Mouse (Mus musculus) retina, postnatal 7 days (tissue): Measurements from ENCODE around the gene Ghitm.

Experiments used
- DNase-seq: peaks from one replicate; pipeline ENCODE4 v3.0.0-alpha.2; 2012; ENCODE audit warnings: low read depth, low spot score

The Ghitm gene

GRCm38 (mm10) chr14:37104747-37105146 is 30.3 kb downstream of the Ghitm start:
- DNase-seq: no peak

GRCm38 (mm10) chr14:37102484-37102883 is 32.6 kb downstream of the Ghitm start:
- DNase-seq: no peak

- peak; percentile 61 for DNase-seq
Measured at GRCm38 (mm10) chr14:37101531-37101930, 33.5 kb downstream of the Ghitm start.

- DNase-seq: peak; percentile 78
Measured at GRCm38 (mm10) chr14:37097956-37098530, 37.0 kb downstream of the Ghitm start, which contains the start of gene Cdhr1. Cdhr1 (minus strand) TSS chr14:37098347.

- DNase-seq: no peak
Measured at GRCm38 (mm10) chr14:37095556-37095955, 39.5 kb downstream of the Ghitm start.

- no peak for DNase-seq
Measured at GRCm38 (mm10) chr14:37094436-37094835, 40.6 kb downstream of the Ghitm start.

GRCm38 (mm10) chr14:37083755-37084154 is 51.3 kb downstream of the Ghitm start:
- DNase-seq: no peak

GRCm38 (mm10) chr14:37080724-37081123 is 54.3 kb downstream of the Ghitm start:
- no peak for DNase-seq
